Mouse (Mus musculus) liver, embryonic 15.5 days (tissue): ENCODE measurements around the gene Sfn. TPM values are rescaled to one million over a fixed set of nuclear protein-coding genes. Genes with fewer than 3 reads are reported as not detected.

Source experiments
- ATAC-seq: fragments of 200-750 bp; cut with Nextera tagmentation; 2 replicates; pipeline ENCODE4 v1.8.0; 2017; ENCODE audit warnings: moderate number of reproducible peaks, mild to moderate bottlenecking, moderate library complexity; ENCODE audit not compliant: insufficient read depth
- H3K27ac ChIP-seq: fragments of 300-500 bp; sonication (generic); replicated peaks from 2 replicates; pipeline ENCODE4 v1.5.1; 2015; ENCODE audit warnings: mild to moderate bottlenecking, inconsistent platforms
- H3K27me3 ChIP-seq: fragments of 300-500 bp; sonication (generic); 2 replicates; pipeline ENCODE4 v1.6.1; 2015; ENCODE audit warnings: mild to moderate bottlenecking, inconsistent platforms
- H3K36me3 ChIP-seq: fragments of 300-500 bp; sonication (generic); replicated peaks from 2 replicates; pipeline ENCODE4 v1.6.1; 2015; ENCODE audit warnings: moderate library complexity, mild to moderate bottlenecking, inconsistent platforms
- H3K4me1 ChIP-seq: fragments of 300-500 bp; sonication (generic); replicated peaks from 2 replicates; pipeline ENCODE4 v1.6.1; 2015; ENCODE audit warnings: inconsistent platforms
- H3K4me2 ChIP-seq: fragments of 300-500 bp; sonication (generic); 2 replicates; pipeline ENCODE4 v1.6.1; 2015; ENCODE audit warnings: moderate library complexity, mild to moderate bottlenecking, inconsistent platforms
- H3K4me3 ChIP-seq: fragments of 300-500 bp; sonication (generic); replicated peaks from 2 replicates; pipeline ENCODE4 v1.5.1; 2015; ENCODE audit warnings: mild to moderate bottlenecking, inconsistent platforms
- H3K9ac ChIP-seq: fragments of 300-500 bp; sonication (generic); 2 replicates; pipeline ENCODE4 v1.6.1; 2015; ENCODE audit warnings: moderate library complexity, mild to moderate bottlenecking, inconsistent platforms
- H3K9me3 ChIP-seq: fragments of 300-500 bp; sonication (generic); replicated peaks from 2 replicates; pipeline ENCODE4 v1.6.1; 2016; ENCODE audit warnings: inconsistent platforms
- whole genome bisulfite sequencing: fragments of 180-500 bp; shearing (Covaris S2); methylation state at CpG from one replicate; pipeline ENCODE4 v1.1.7; 2015; ENCODE audit warnings: mixed read lengths; ENCODE audit not compliant: insufficient replicate concordance; 5-methylcytosine and 5-hydroxymethylcytosine counted together
- polyA plus RNA-seq: library from polyadenylated mRNA; unstranded; fragments of >200 nt; fragmentation: Nextera tagmentation; extraction: Ambion mirVana; gene quantifications from 2 replicates; pipeline ENCODE4 v1.2.1, GENCODE M21; 2015

Gene Sfn
- polyA plus RNA-seq, 1 experiment from 2014 or later, result 0.47 TPM

GRCm38 (mm10) chr4:133604175-133604574 lies 2.2 kb upstream of the Sfn start:
- H3K4me2 ChIP-seq, result no peak overlapping the region
- H3K4me3 ChIP-seq, result no peak overlapping the region
- ATAC-seq, result no peak
- H3K27me3 ChIP-seq, result peaks cover 42% of the 10 kb centered on the region
- H3K4me1 ChIP-seq, result peaks cover 24% of the 10 kb centered on the region
- peaks cover 4% of the 10 kb centered on the region; the same call in 1 of the 2 replicates for H3K36me3 ChIP-seq
- H3K27ac ChIP-seq, result no peak overlapping the region
- H3K9ac ChIP-seq, result no peak overlapping the region
- H3K9me3 ChIP-seq, result no peaks in the 10 kb centered on the region
- 68% methylated on average over 7 of the region's 7 CpGs for WGBS

- H3K27me3 ChIP-seq, result peaks cover 53% of the 10 kb centered on the region
- no peak overlapping the region for H3K27ac ChIP-seq
- no peak for ATAC-seq
- no peak overlapping the region for H3K4me3 ChIP-seq
- no peaks in the 10 kb centered on the region; the same call in 1 of the 2 replicates for H3K36me3 ChIP-seq
- no peak overlapping the region for H3K9ac ChIP-seq
- no peaks in the 10 kb centered on the region for H3K9me3 ChIP-seq
- 76% methylated on average over 5 of the region's 5 CpGs for WGBS
- peaks cover 33% of the 10 kb centered on the region for H3K4me1 ChIP-seq
- no peak overlapping the region for H3K4me2 ChIP-seq
Measured at GRCm38 (mm10) chr4:133603056-133603455, 1.1 kb upstream of the Sfn start.

GRCm38 (mm10) chr4:133600306-133600705 lies 1.7 kb downstream of the Sfn start:
- peak overlapping the region; percentile 60 for H3K4me3 ChIP-seq
- 10% methylated on average over 9 of the region's 9 CpGs for WGBS
- no peaks in the 10 kb centered on the region for H3K36me3 ChIP-seq
- H3K9ac ChIP-seq, result peak overlapping the region; percentile 39; the same call in 1 of the 2 replicates
- peaks cover 57% of the 10 kb centered on the region for H3K27me3 ChIP-seq
- peak overlapping the region; percentile 88 for H3K4me2 ChIP-seq
- peaks cover 37% of the 10 kb centered on the region for H3K4me1 ChIP-seq
- no peaks in the 10 kb centered on the region for H3K9me3 ChIP-seq
- ATAC-seq, result no peak
- no peak overlapping the region for H3K27ac ChIP-seq

- Histone ChIP-seq H3K27me3 (peaks cover 57% of the 10 kb centered on the region), H3K4me2 (peak overlapping the region; percentile 88), H3K27ac (no peak overlapping the region), H3K9ac (peak overlapping the region; percentile 39), H3K4me1 (peaks cover 41% of the 10 kb centered on the region), H3K36me3 (no peaks in the 10 kb centered on the region), H3K9me3 (no peaks in the 10 kb centered on the region), H3K4me3 (peak overlapping the region; percentile 60)
- under 1% methylated on average over 50 of the region's 50 CpGs for WGBS
- ATAC-seq, result peak; percentile 96
Measured at GRCm38 (mm10) chr4:133599571-133600073, 2.3 kb downstream of the Sfn start.

- WGBS, result 10% methylated on average over 7 of the region's 7 CpGs
- Histone ChIP-seq H3K4me2 (peak overlapping the region; percentile 88), H3K36me3 (no peaks in the 10 kb centered on the region), H3K27ac (no peak overlapping the region), H3K9me3 (no peaks in the 10 kb centered on the region), H3K9ac (peak overlapping the region; percentile 39; the same call in 1 of the 2 replicates), H3K4me1 (peaks cover 41% of the 10 kb centered on the region), H3K4me3 (peak overlapping the region; percentile 60), H3K27me3 (peaks cover 57% of the 10 kb centered on the region)
- no peak for ATAC-seq
Measured at GRCm38 (mm10) chr4:133599116-133599515, 2.9 kb downstream of the Sfn start.

GRCm38 (mm10) chr4:133598616-133599015 lies 3.4 kb downstream of the Sfn start:
- no peak overlapping the region for H3K9ac ChIP-seq

GRCm38 (mm10) chr4:133596084-133596483 lies 5.9 kb downstream of the Sfn start:
- peaks cover 35% of the 10 kb centered on the region for H3K4me1 ChIP-seq
- no peak overlapping the region for H3K9ac ChIP-seq
- peaks cover 34% of the 10 kb centered on the region for H3K27me3 ChIP-seq
- H3K27ac ChIP-seq, result no peak overlapping the region
- no peak overlapping the region for H3K4me2 ChIP-seq
- WGBS, result 53% methylated on average over 6 of the region's 6 CpGs
- no peaks in the 10 kb centered on the region for H3K9me3 ChIP-seq
- H3K4me3 ChIP-seq, result no peak overlapping the region
- H3K36me3 ChIP-seq, result peaks cover 12% of the 10 kb centered on the region
- ATAC-seq, result no peak

More at GRCm38 (mm10) chr4:133598616-133599015, 3.4 kb downstream of the Sfn start:
- peaks cover 41% of the 10 kb centered on the region for H3K4me1 ChIP-seq
- no peaks in the 10 kb centered on the region for H3K36me3 ChIP-seq
- H3K4me3 ChIP-seq, result peak overlapping the region; percentile 60
- ATAC-seq, result no peak
- 33% methylated on average over 4 of the region's 4 CpGs for WGBS
- peak overlapping the region; percentile 88 for H3K4me2 ChIP-seq
- no peaks in the 10 kb centered on the region for H3K9me3 ChIP-seq
- H3K27me3 ChIP-seq, result peaks cover 57% of the 10 kb centered on the region
- no peak overlapping the region for H3K27ac ChIP-seq

GRCm38 (mm10) chr4:133595538-133595937 lies 6.4 kb downstream of the Sfn start:
- WGBS, result 50% methylated on average over 7 of the region's 7 CpGs
- no peak for ATAC-seq
- no peaks in the 10 kb centered on the region for H3K9me3 ChIP-seq

GRCm38 (mm10) chr4:133592570-133592969 lies 9.4 kb downstream of the Sfn start:
- H3K9me3 ChIP-seq, result no peaks in the 10 kb centered on the region
- H3K4me2 ChIP-seq, result no peak overlapping the region; the same call in 1 of the 2 replicates
- no peaks in the 10 kb centered on the region; the same call in 1 of the 2 replicates for H3K27me3 ChIP-seq
- ATAC-seq, result no peak
- peaks cover 43% of the 10 kb centered on the region for H3K36me3 ChIP-seq
- H3K4me3 ChIP-seq, result no peak overlapping the region
- 25% methylated on average over 7 of the region's 7 CpGs for WGBS
- no peak overlapping the region for H3K9ac ChIP-seq
- H3K27ac ChIP-seq, result no peak overlapping the region
- peaks cover 11% of the 10 kb centered on the region for H3K4me1 ChIP-seq

More at GRCm38 (mm10) chr4:133595538-133595937, 6.4 kb downstream of the Sfn start:
- H3K4me1 ChIP-seq, result peaks cover 34% of the 10 kb centered on the region
- no peak overlapping the region for H3K4me3 ChIP-seq
- no peak overlapping the region for H3K9ac ChIP-seq
- H3K27ac ChIP-seq, result no peak overlapping the region
- H3K27me3 ChIP-seq, result peaks cover 28% of the 10 kb centered on the region
- peaks cover 17% of the 10 kb centered on the region for H3K36me3 ChIP-seq
- no peak overlapping the region for H3K4me2 ChIP-seq

GRCm38 (mm10) chr4:133584059-133584951 lies 17.7 kb downstream of the Sfn start, which contains the start of gene Gpn2:
Gpn2 (plus strand) TSS chr4:133584362.
- under 1% methylated on average over 65 of the region's 65 CpGs for WGBS
- peak within 1 kb of the TSS; percentile 82 for H3K27ac ChIP-seq
- H3K9ac ChIP-seq, result peak within 1 kb of the TSS; percentile 83
- peaks cover 64% of the 10 kb centered on the region for H3K36me3 ChIP-seq
- peaks cover 30% of the 10 kb centered on the region for H3K4me1 ChIP-seq
- H3K9me3 ChIP-seq, result no peaks in the 10 kb centered on the region
- H3K27me3 ChIP-seq, result no peaks in the 10 kb centered on the region
- H3K4me3 ChIP-seq, result peak within 1 kb of the TSS; percentile 88
- peak; percentile 82 for ATAC-seq
- H3K4me2 ChIP-seq, result peak within 1 kb of the TSS; percentile 95

- Histone ChIP-seq H3K4me3 (peak overlapping the region; percentile 88), H3K4me1 (peaks cover 30% of the 10 kb centered on the region), H3K4me2 (peak overlapping the region; percentile 95), H3K27ac (peak overlapping the region; percentile 82), H3K9me3 (no peaks in the 10 kb centered on the region), H3K36me3 (peaks cover 64% of the 10 kb centered on the region), H3K27me3 (no peaks in the 10 kb centered on the region), H3K9ac (peak overlapping the region; percentile 83)
- peak; percentile 7; the same call in 1 of the 2 replicates for ATAC-seq
- WGBS, result 50% methylated on average over 6 of the region's 6 CpGs
Measured at GRCm38 (mm10) chr4:133583690-133584058, 18.3 kb downstream of the Sfn start.
